In genomic region chr1:181272622-181273296, GRCm38 (mm10) we compare ENCODE assay signal across 8 mouse cellular contexts.
DNase-seq lines count a peak whose midpoint lies in the region; ATAC-seq lines count a peak whose summit lies in the region.

No protein-coding gene starts in this region.

- no peaks in the 10 kb centered on the region for H3K27me3 ChIP-seq in hindbrain, embryonic 11.5 days (ENCODE audit: control insufficient read depth, insufficient read depth, low read length)

- no peak overlapping the region for H3K4me3 ChIP-seq in hindbrain, embryonic 11.5 days (ENCODE audit: low read depth, low read length)

- no peak overlapping the region for H3K4me2 ChIP-seq in hindbrain, embryonic 11.5 days (replicated peaks; ENCODE audit: low read depth, low read length)

- no peaks in the 10 kb centered on the region for H3K4me1 ChIP-seq in hindbrain, embryonic 11.5 days (replicated peaks; ENCODE audit: control insufficient read depth, insufficient read depth, low read length)

- no peak overlapping the region for H3K9ac ChIP-seq in hindbrain, embryonic 11.5 days (ENCODE audit: low read depth, low read length)

- DNase-seq in Muller cell, postnatal 12 days (ENCODE audit: inconsistent ontology term), result peak; percentile 81
- peak; percentile 92 to 94 for DNase-seq in cerebellum, postnatal 14 days
- DNase-seq in frontal cortex, postnatal 10 days (ENCODE audit: low spot score in 2 of 2), result peak; percentile 36 to 81
- DNase-seq in hindbrain, embryonic 11.5 days (ENCODE audit: low spot score), result peak; percentile 88
- peak; percentile 77 to 89 for DNase-seq in layer of hippocampus, postnatal 25 days (ENCODE audit: extremely low spot score in 1 of 2, low spot score in 1 of 2)
- DNase-seq in lung, postnatal 10 days, result peak; percentile 91
- DNase-seq in ovary, postnatal 36 days (ENCODE audit: low spot score), result peak; percentile 84
- peak; percentile 86 for DNase-seq in thymus, postnatal 14 days

- no peaks in the 10 kb centered on the region for H3K36me3 ChIP-seq in hindbrain, embryonic 11.5 days (ENCODE audit: control insufficient read depth, insufficient read depth, low read length)

- H3K27ac ChIP-seq in hindbrain, embryonic 11.5 days (ENCODE audit: low read depth, low read length), result no peak overlapping the region

- WGBS in hindbrain, embryonic 11.5 days, result 5% methylated on average over 20 of the region's 20 CpGs

- peak; percentile 89 for ATAC-seq in hindbrain, embryonic 11.5 days (ENCODE audit: low FRiP score)

- no peaks in the 10 kb centered on the region for H3K9me3 ChIP-seq in hindbrain, embryonic 11.5 days (ENCODE audit: control insufficient read depth, low read length)
